Mouse (Mus musculus) midbrain, embryonic 12.5 days (tissue): ENCODE data around the gene Npdc1. TPM values are rescaled to one million over a fixed set of nuclear protein-coding genes. Genes with fewer than 3 reads are reported as not detected.

Experiments used
- ATAC-seq: fragments of 200-750 bp; cut with Nextera tagmentation; 2 replicates; pipeline ENCODE4 v1.8.0; 2017; ENCODE audit warnings: low read depth, moderate TSS enrichment, moderate library complexity; ENCODE audit not compliant: low FRiP score
- H3K27ac ChIP-seq: fragments of 300-500 bp; sonication (generic); replicated peaks from 2 replicates; pipeline ENCODE4 v1.5.1; 2016; ENCODE audit warnings: mild to moderate bottlenecking
- H3K27me3 ChIP-seq: fragments of 300-500 bp; sonication (generic); 2 replicates; pipeline ENCODE4 v1.6.1; 2016; ENCODE audit warnings: mild to moderate bottlenecking
- H3K36me3 ChIP-seq: fragments of 300-500 bp; sonication (generic); 2 replicates; pipeline ENCODE4 v1.6.1; 2016
- H3K4me1 ChIP-seq: fragments of 300-500 bp; sonication (generic); 2 replicates; pipeline ENCODE4 v1.6.1; 2016
- H3K4me2 ChIP-seq: fragments of 300-500 bp; sonication (generic); replicated peaks from 2 replicates; pipeline ENCODE4 v1.6.1; 2016; ENCODE audit warnings: mild to moderate bottlenecking, moderate library complexity
- H3K4me3 ChIP-seq: fragments of 300-500 bp; sonication (generic); 2 replicates; pipeline ENCODE4 v1.5.1; 2016; ENCODE audit warnings: mild to moderate bottlenecking
- H3K9ac ChIP-seq: fragments of 300-500 bp; sonication (generic); replicated peaks from 2 replicates; pipeline ENCODE4 v1.6.1; 2016; ENCODE audit warnings: mild to moderate bottlenecking, moderate library complexity
- H3K9me3 ChIP-seq: fragments of 300-500 bp; sonication (generic); 2 replicates; pipeline ENCODE4 v1.6.1; 2016; ENCODE audit warnings: mild to moderate bottlenecking
- WGBS: fragments of 180-500 bp; shearing (Covaris S2); methylation state at CpG from one replicate; pipeline ENCODE4 v1.1.7; 2016; 5-methylcytosine and 5-hydroxymethylcytosine counted together
- polyA plus RNA-seq: library from polyadenylated mRNA; unstranded; fragments of >200 nt; fragmentation: Nextera tagmentation; extraction: Ambion mirVana; gene quantifications from 2 replicates; pipeline ENCODE4 v1.2.1, GENCODE M21; 2016

The Npdc1 gene
- polyA plus RNA-seq: 216 and 221 TPM in 2 replicates

- no peak within 1 kb of the TSS for H3K27ac ChIP-seq
- no peak within 1 kb of the TSS for H3K9ac ChIP-seq
- H3K27me3 ChIP-seq: peaks cover 78% of the 10 kb centered on the region
- no peaks in the 10 kb centered on the region for H3K9me3 ChIP-seq
- no peaks in the 10 kb centered on the region for H3K36me3 ChIP-seq
- no peak for ATAC-seq
- 68% methylated on average over 8 of the region's 8 CpGs for WGBS
- no peak within 1 kb of the TSS for H3K4me3 ChIP-seq
- peaks cover 31% of the 10 kb centered on the region for H3K4me1 ChIP-seq
- no peak within 1 kb of the TSS for H3K4me2 ChIP-seq
Observed at GRCm38 (mm10) chr2:25399051-25399450, at the start of gene Npdc1. Npdc1 (plus strand) TSS chr2:25399351.

GRCm38 (mm10) chr2:25349499-25349898 lies 49.7 kb upstream of the Npdc1 start:
- Histone ChIP-seq H3K9me3 (no peaks in the 10 kb centered on the region), H3K27ac (no peak overlapping the region), H3K9ac (no peak overlapping the region), H3K4me2 (no peak overlapping the region), H3K4me1 (no peaks in the 10 kb centered on the region), H3K27me3 (no peaks in the 10 kb centered on the region), H3K4me3 (no peak overlapping the region), H3K36me3 (peaks cover 91% of the 10 kb centered on the region)
- no peak for ATAC-seq
- 89% methylated on average over 4 of the region's 4 CpGs for WGBS

GRCm38 (mm10) chr2:25350701-25351100 lies 48.5 kb upstream of the Npdc1 start:
- Histone ChIP-seq H3K9ac (no peak overlapping the region), H3K4me3 (no peak overlapping the region), H3K4me2 (no peak overlapping the region), H3K4me1 (peaks cover 10% of the 10 kb centered on the region), H3K9me3 (no peaks in the 10 kb centered on the region), H3K27ac (no peak overlapping the region), H3K27me3 (no peaks in the 10 kb centered on the region), H3K36me3 (peaks cover 79% of the 10 kb centered on the region)
- 98% methylated on average over 3 of the region's 3 CpGs for WGBS
- no peak for ATAC-seq

GRCm38 (mm10) chr2:25354211-25354610 lies 44.9 kb upstream of the Npdc1 start:
- H3K27ac ChIP-seq: no peak overlapping the region
- no peak overlapping the region for H3K4me2 ChIP-seq
- no peaks in the 10 kb centered on the region for H3K9me3 ChIP-seq
- no peaks in the 10 kb centered on the region for H3K27me3 ChIP-seq
- ATAC-seq: no peak
- 92% methylated on average over 6 of the region's 6 CpGs for WGBS
- peaks cover 47% of the 10 kb centered on the region for H3K36me3 ChIP-seq
- no peak overlapping the region for H3K9ac ChIP-seq
- no peak overlapping the region for H3K4me3 ChIP-seq
- H3K4me1 ChIP-seq: peaks cover 21% of the 10 kb centered on the region

GRCm38 (mm10) chr2:25355419-25356066 lies 43.6 kb upstream of the Npdc1 start:
- Histone ChIP-seq H3K27ac (no peak overlapping the region), H3K4me3 (peak overlapping the region; percentile 55), H3K9ac (peak overlapping the region; percentile 49), H3K27me3 (no peaks in the 10 kb centered on the region), H3K4me1 (peaks cover 21% of the 10 kb centered on the region), H3K4me2 (peak overlapping the region; percentile 81), H3K36me3 (peaks cover 33% of the 10 kb centered on the region), H3K9me3 (no peaks in the 10 kb centered on the region)
- ATAC-seq: 0 out of 2 replicates have a peak, but pooled peaks have one; percentile 35
- 41% methylated on average over 18 of the region's 18 CpGs for WGBS

- H3K36me3 ChIP-seq: peaks cover 24% of the 10 kb centered on the region
- no peaks in the 10 kb centered on the region for H3K27me3 ChIP-seq
- no peaks in the 10 kb centered on the region for H3K9me3 ChIP-seq
- no peak within 1 kb of the TSS for H3K27ac ChIP-seq
- H3K4me1 ChIP-seq: peaks cover 21% of the 10 kb centered on the region
- ATAC-seq: peak; percentile 87
- peak within 1 kb of the TSS; percentile 81 for H3K4me2 ChIP-seq
- 7% methylated on average over 13 of the region's 13 CpGs for WGBS
- peak within 1 kb of the TSS; percentile 55 for H3K4me3 ChIP-seq
- peak within 1 kb of the TSS; percentile 49 for H3K9ac ChIP-seq
Observed at GRCm38 (mm10) chr2:25356208-25357079, 42.7 kb upstream of the Npdc1 start, which contains the start of gene Dpp7. Dpp7 (minus strand) TSS chr2:25356359.

GRCm38 (mm10) chr2:25359848-25360247 lies 39.3 kb upstream of the Npdc1 start:
- Histone ChIP-seq H3K9me3 (no peaks in the 10 kb centered on the region), H3K27ac (no peak overlapping the region), H3K9ac (no peak overlapping the region), H3K4me3 (no peak overlapping the region), H3K4me1 (peaks cover 22% of the 10 kb centered on the region), H3K27me3 (peaks cover 26% of the 10 kb centered on the region), H3K4me2 (no peak overlapping the region), H3K36me3 (no peaks in the 10 kb centered on the region)
- ATAC-seq: no peak
- 84% methylated on average over 4 of the region's 4 CpGs for WGBS

- WGBS: 73% methylated on average over 13 of the region's 13 CpGs
- peaks cover 55% of the 10 kb centered on the region for H3K27me3 ChIP-seq
Observed at GRCm38 (mm10) chr2:25363478-25364178, 35.5 kb upstream of the Npdc1 start.

GRCm38 (mm10) chr2:25364313-25364712 lies 34.8 kb upstream of the Npdc1 start:
- Histone ChIP-seq H3K9me3 (no peaks in the 10 kb centered on the region), H3K4me2 (no peak overlapping the region), H3K9ac (no peak overlapping the region), H3K4me1 (peaks cover 10% of the 10 kb centered on the region), H3K4me3 (no peak overlapping the region), H3K27ac (no peak overlapping the region), H3K36me3 (no peaks in the 10 kb centered on the region), H3K27me3 (peaks cover 55% of the 10 kb centered on the region)
- ATAC-seq: no peak
- 88% methylated on average over 4 of the region's 4 CpGs for WGBS

More at GRCm38 (mm10) chr2:25363478-25364178, 35.5 kb upstream of the Npdc1 start:
- Histone ChIP-seq H3K27ac (no peak overlapping the region), H3K36me3 (no peaks in the 10 kb centered on the region), H3K9me3 (no peaks in the 10 kb centered on the region), H3K4me3 (no peak overlapping the region), H3K4me2 (no peak overlapping the region), H3K4me1 (peaks cover 10% of the 10 kb centered on the region), H3K9ac (no peak overlapping the region)
- no peak for ATAC-seq

- 29% methylated on average over 9 of the region's 9 CpGs for WGBS
- Histone ChIP-seq H3K9me3 (no peaks in the 10 kb centered on the region), H3K9ac (peak overlapping the region; percentile 48), H3K27ac (no peak overlapping the region), H3K36me3 (no peaks in the 10 kb centered on the region), H3K4me1 (peaks cover 10% of the 10 kb centered on the region), H3K4me3 (peak overlapping the region; percentile 51), H3K27me3 (peaks cover 55% of the 10 kb centered on the region), H3K4me2 (peak overlapping the region; percentile 94)
- no peak for ATAC-seq
Observed at GRCm38 (mm10) chr2:25364761-25365090, 34.4 kb upstream of the Npdc1 start.

- ATAC-seq: peak; percentile 66
Observed at GRCm38 (mm10) chr2:25365091-25365761, 33.9 kb upstream of the Npdc1 start, which contains the start of gene Uap1l1. Uap1l1 (minus strand) TSS chr2:25365682.

More at GRCm38 (mm10) chr2:25365091-25365761, 33.9 kb upstream of the Npdc1 start, which contains the start of gene Uap1l1:
- H3K4me1 ChIP-seq: peaks cover 10% of the 10 kb centered on the region
- H3K9ac ChIP-seq: peak within 1 kb of the TSS; percentile 48
- H3K27ac ChIP-seq: no peak within 1 kb of the TSS
- H3K36me3 ChIP-seq: no peaks in the 10 kb centered on the region
- peak within 1 kb of the TSS; percentile 51 for H3K4me3 ChIP-seq
- H3K27me3 ChIP-seq: peaks cover 59% of the 10 kb centered on the region
- under 1% methylated on average over 53 of the region's 54 CpGs for WGBS
- peak within 1 kb of the TSS; percentile 94 for H3K4me2 ChIP-seq
- no peaks in the 10 kb centered on the region for H3K9me3 ChIP-seq
